Mouse (Mus musculus): ENCODE results near the gene Bhlhe23.

The Bhlhe23 gene

GRCm38 (mm10) chr2:180775641-180776040, 1.1 kb downstream of the Bhlhe23 start:
- DNase-seq (ENCODE audit: low spot score in 2 of 2): no peak

GRCm38 (mm10) chr2:180775223-180775622, 1.5 kb downstream of the Bhlhe23 start:
- DNase-seq (ENCODE audit: low spot score in 2 of 2): no peak

- no peak for DNase-seq (ENCODE audit: low spot score in 2 of 2)
Observed at GRCm38 (mm10) chr2:180765713-180766112, 11.0 kb downstream of the Bhlhe23 start.

GRCm38 (mm10) chr2:180764986-180765385, 11.7 kb downstream of the Bhlhe23 start:
- no peak for DNase-seq (ENCODE audit: low spot score in 2 of 2)

- no peak for DNase-seq (ENCODE audit: low spot score in 2 of 2)
Observed at GRCm38 (mm10) chr2:180758513-180759263, 18.0 kb downstream of the Bhlhe23 start.

- no peak for DNase-seq (ENCODE audit: low spot score in 2 of 2)
Observed at GRCm38 (mm10) chr2:180756786-180757185, 19.9 kb downstream of the Bhlhe23 start.

- no peak for DNase-seq (ENCODE audit: low spot score in 2 of 2)
Observed at GRCm38 (mm10) chr2:180755896-180756295, 20.8 kb downstream of the Bhlhe23 start.

- no peak for DNase-seq (ENCODE audit: low spot score in 2 of 2)
Observed at GRCm38 (mm10) chr2:180754976-180755688, 21.6 kb downstream of the Bhlhe23 start.

- no peak for DNase-seq (ENCODE audit: low spot score in 2 of 2)
Observed at GRCm38 (mm10) chr2:180748904-180749303, 27.8 kb downstream of the Bhlhe23 start.

GRCm38 (mm10) chr2:180746569-180747192, 30.0 kb downstream of the Bhlhe23 start:
- DNase-seq (ENCODE audit: low spot score in 2 of 2): no peak

- peak; percentile 91 to 92 for DNase-seq (ENCODE audit: low spot score in 2 of 2)
Observed at GRCm38 (mm10) chr2:180745248-180745927, 31.3 kb downstream of the Bhlhe23 start.

GRCm38 (mm10) chr2:180743321-180743720, 33.4 kb downstream of the Bhlhe23 start:
- DNase-seq (ENCODE audit: low spot score in 2 of 2): no peak

- DNase-seq (ENCODE audit: low spot score in 2 of 2): no peak
Observed at GRCm38 (mm10) chr2:180742820-180743219, 33.9 kb downstream of the Bhlhe23 start.

- DNase-seq (ENCODE audit: low spot score in 2 of 2): no peak
Observed at GRCm38 (mm10) chr2:180741421-180741820, 35.3 kb downstream of the Bhlhe23 start.

- no peak for DNase-seq (ENCODE audit: low spot score in 2 of 2)
Observed at GRCm38 (mm10) chr2:180740349-180740748, 36.4 kb downstream of the Bhlhe23 start.

GRCm38 (mm10) chr2:180737984-180738383, 38.7 kb downstream of the Bhlhe23 start:
- no peak for DNase-seq (ENCODE audit: low spot score in 2 of 2)

- no peak for DNase-seq (ENCODE audit: low spot score in 2 of 2)
Observed at GRCm38 (mm10) chr2:180735232-180735631, 41.5 kb downstream of the Bhlhe23 start.

GRCm38 (mm10) chr2:180731984-180732383, 44.7 kb downstream of the Bhlhe23 start:
- DNase-seq (ENCODE audit: low spot score in 2 of 2): no peak

GRCm38 (mm10) chr2:180731036-180731435, 45.7 kb downstream of the Bhlhe23 start:
- no peak for DNase-seq (ENCODE audit: low spot score in 2 of 2)

GRCm38 (mm10) chr2:180727613-180728021, 49.1 kb downstream of the Bhlhe23 start:
- DNase-seq (ENCODE audit: low spot score in 2 of 2): no peak

- no peak for DNase-seq (ENCODE audit: low spot score in 2 of 2)
Observed at GRCm38 (mm10) chr2:180726658-180727442, 49.9 kb downstream of the Bhlhe23 start.
